Mouse (Mus musculus) limb, embryonic 11.5 days (tissue): Measurements from ENCODE around the gene Trim43a. TPM values are rescaled to one million over a fixed set of nuclear protein-coding genes. Genes with fewer than 3 reads are reported as not detected.
"Not testable (repeated sequence)": the region's sequence is repeated elsewhere in the genome, so short reads cannot be mapped to it uniquely, and the experiment has no call there.

Source experiments
- ATAC-seq: fragments of 200-750 bp; cut with Nextera tagmentation; 2 replicates; pipeline ENCODE4 v1.8.0; 2017; ENCODE audit warnings: low read depth; ENCODE audit not compliant: insufficient number of reproducible peaks, low FRiP score, low TSS enrichment
- DNase-seq: peaks from one replicate; pipeline ENCODE4 v3.0.0-alpha.2; 2015; ENCODE audit warnings: low spot score
- H3K27ac ChIP-seq: fragments of 300-500 bp; sonication (generic); replicated peaks from 2 replicates; pipeline ENCODE4 v1.5.1; 2014; ENCODE audit warnings: low read depth, mild to moderate bottlenecking, low read length
- H3K27me3 ChIP-seq: fragments of 300-500 bp; sonication (generic); 2 replicates; pipeline ENCODE4 v1.6.1; 2014; ENCODE audit warnings: mild to moderate bottlenecking, low read length, mixed read lengths; ENCODE audit not compliant: control insufficient read depth, insufficient read depth
- H3K36me3 ChIP-seq: fragments of 300-500 bp; sonication (generic); 2 replicates; pipeline ENCODE4 v1.6.1; 2014; ENCODE audit warnings: mild to moderate bottlenecking, low read length, moderate library complexity, mixed read lengths; ENCODE audit not compliant: control insufficient read depth, insufficient read depth
- H3K4me1 ChIP-seq: fragments of 300-500 bp; sonication (generic); 2 replicates; pipeline ENCODE4 v1.6.1; 2014; ENCODE audit warnings: low read length, mixed read lengths; ENCODE audit not compliant: control insufficient read depth, insufficient read depth
- H3K4me2 ChIP-seq: fragments of 300-500 bp; sonication (generic); 2 replicates; pipeline ENCODE4 v1.6.1; 2014; ENCODE audit warnings: low read depth, mild to moderate bottlenecking, moderate library complexity; ENCODE audit not compliant: severe bottlenecking
- H3K4me3 ChIP-seq: fragments of 300-500 bp; sonication (generic); 2 replicates; pipeline ENCODE4 v1.5.1; 2014; ENCODE audit warnings: low read depth, low read length
- H3K9ac ChIP-seq: fragments of 300-500 bp; sonication (generic); 2 replicates; pipeline ENCODE4 v1.6.1; 2014; ENCODE audit warnings: mild to moderate bottlenecking, low read length
- H3K9me3 ChIP-seq: fragments of 300-500 bp; sonication (generic); 2 replicates; pipeline ENCODE4 v1.6.1; 2016; ENCODE audit warnings: low read length; ENCODE audit not compliant: control insufficient read depth
- WGBS: fragments of 180-500 bp; shearing (Covaris S2); extraction: QIAGEN DNeasy Blood & Tissue Kit; methylation state at CpG from one replicate; pipeline ENCODE4 v1.1.7; 2014; 5-methylcytosine and 5-hydroxymethylcytosine counted together
- polyA plus RNA-seq: library from polyadenylated mRNA; unstranded; fragments of >200 nt; fragmentation: Nextera tagmentation; extraction: Ambion mirVana; gene quantifications from 2 replicates; pipeline ENCODE4 v1.2.1, GENCODE M21; 2014

Gene Trim43a
- polyA plus RNA-seq = not detected in 2 replicates

- not testable (repeated sequence) for H3K4me3 ChIP-seq, H3K4me1 ChIP-seq, H3K27me3 ChIP-seq, H3K36me3 ChIP-seq, H3K27ac ChIP-seq, H3K9ac ChIP-seq, ATAC-seq, H3K4me2 ChIP-seq, H3K9me3 ChIP-seq, DNase-seq
- WGBS = 84% methylated on average over 2 of the region's 2 CpGs
These were observed at the start of gene Trim43a for GRCm38 (mm10) chr9:88580591-88580990. Trim43a (plus strand) TSS chr9:88580891.

- Histone ChIP-seq H3K4me1 (no peaks in the 10 kb centered on the region), H3K9me3 (no peaks in the 10 kb centered on the region), H3K4me3 (no peak overlapping the region), H3K27me3 (no peaks in the 10 kb centered on the region), H3K9ac (no peak overlapping the region), H3K36me3 (no peaks in the 10 kb centered on the region), H3K27ac (no peak overlapping the region), H3K4me2 (no peak overlapping the region)
- DNase-seq (no peak), ATAC-seq (no peak)
- WGBS = 85% methylated on average over 5 of the region's 5 CpGs
These were observed 46.6 kb upstream of the Trim43a start for GRCm38 (mm10) chr9:88534093-88534492.

GRCm38 (mm10) chr9:88539546-88540224, 41.0 kb upstream of the Trim43a start:
- Histone ChIP-seq H3K27ac (no peak overlapping the region), H3K4me1 (no peaks in the 10 kb centered on the region), H3K9ac (no peak overlapping the region), H3K36me3 (no peaks in the 10 kb centered on the region), H3K4me2 (no peak overlapping the region), H3K9me3 (no peaks in the 10 kb centered on the region), H3K4me3 (no peak overlapping the region), H3K27me3 (no peaks in the 10 kb centered on the region)
- DNase-seq (no peak), ATAC-seq (no peak)
- 82% methylated on average over 5 of the region's 5 CpGs for WGBS

GRCm38 (mm10) chr9:88542816-88543215, 37.9 kb upstream of the Trim43a start:
- 45% methylated on average over 2 of the region's 2 CpGs for WGBS
- Histone ChIP-seq H3K36me3 (no peaks in the 10 kb centered on the region), H3K4me3 (no peak overlapping the region), H3K4me2 (no peak overlapping the region), H3K9ac (no peak overlapping the region), H3K27ac (no peak overlapping the region), H3K9me3 (no peaks in the 10 kb centered on the region), H3K27me3 (no peaks in the 10 kb centered on the region), H3K4me1 (no peaks in the 10 kb centered on the region)
- ATAC-seq (no peak), DNase-seq (no peak)

- WGBS = 40% methylated on average over 3 of the region's 3 CpGs
- Histone ChIP-seq H3K4me1 (0 out of 2 replicates have a peak, but pooled peaks cover 6% of the 10 kb centered on the region), H3K9me3 (no peaks in the 10 kb centered on the region), H3K4me3 (no peak overlapping the region), H3K27ac (no peak overlapping the region), H3K27me3 (no peaks in the 10 kb centered on the region), H3K36me3 (no peaks in the 10 kb centered on the region), H3K4me2 (no peak overlapping the region), H3K9ac (no peak overlapping the region)
- no peak for ATAC-seq
- no peak for DNase-seq
These were observed 35.2 kb upstream of the Trim43a start for GRCm38 (mm10) chr9:88545534-88545933.

GRCm38 (mm10) chr9:88546166-88546565, 34.5 kb upstream of the Trim43a start:
- ATAC-seq = no peak

GRCm38 (mm10) chr9:88546657-88547056, 34.0 kb upstream of the Trim43a start:
- ATAC-seq (no peak), DNase-seq (no peak)
- no peak overlapping the region for H3K27ac ChIP-seq
- no peak overlapping the region for H3K9ac ChIP-seq
- H3K36me3 ChIP-seq = no peaks in the 10 kb centered on the region
- no peak overlapping the region for H3K4me3 ChIP-seq
- 0 out of 2 replicates have a peak, but pooled peaks cover 6% of the 10 kb centered on the region for H3K4me1 ChIP-seq
- H3K27me3 ChIP-seq = no peaks in the 10 kb centered on the region
- no peaks in the 10 kb centered on the region for H3K9me3 ChIP-seq
- no peak overlapping the region for H3K4me2 ChIP-seq
- WGBS = 73% methylated on average over 8 of the region's 8 CpGs

More at GRCm38 (mm10) chr9:88546166-88546565, 34.5 kb upstream of the Trim43a start:
- Histone ChIP-seq H3K9ac (no peak overlapping the region), H3K27me3 (no peaks in the 10 kb centered on the region), H3K4me2 (no peak overlapping the region), H3K36me3 (no peaks in the 10 kb centered on the region), H3K9me3 (no peaks in the 10 kb centered on the region), H3K4me1 (0 out of 2 replicates have a peak, but pooled peaks cover 6% of the 10 kb centered on the region), H3K4me3 (no peak overlapping the region), H3K27ac (no peak overlapping the region)
- 5% methylated on average over 2 of the region's 2 CpGs for WGBS
- peak; percentile 56 for DNase-seq

GRCm38 (mm10) chr9:88547270-88547669, 33.4 kb upstream of the Trim43a start:
- peak overlapping the region; percentile 77 for H3K4me3 ChIP-seq
- H3K4me1 ChIP-seq = 0 out of 2 replicates have a peak, but pooled peaks cover 6% of the 10 kb centered on the region
- 32% methylated on average over 7 of the region's 7 CpGs for WGBS
- DNase-seq (peak; percentile 47), ATAC-seq (peak; percentile 18; the same call in 1 of the 2 replicates)
- H3K4me2 ChIP-seq = peak overlapping the region; percentile 54
- H3K27ac ChIP-seq = no peak overlapping the region
- no peak overlapping the region for H3K9ac ChIP-seq
- no peaks in the 10 kb centered on the region for H3K36me3 ChIP-seq
- no peaks in the 10 kb centered on the region for H3K27me3 ChIP-seq
- H3K9me3 ChIP-seq = no peaks in the 10 kb centered on the region
